Mouse (Mus musculus) kidney, embryonic 14.5 days (tissue): Measurements from ENCODE around the gene Gpx8. TPM values are rescaled to one million over a fixed set of nuclear protein-coding genes. Genes with fewer than 3 reads are reported as not detected.

ENCODE experiments used
- ATAC-seq: fragments of 200-750 bp; cut with Nextera tagmentation; 2 replicates; pipeline ENCODE4 v1.8.0; 2017; ENCODE audit warnings: moderate number of reproducible peaks, mild to moderate bottlenecking, moderate TSS enrichment, moderate library complexity; ENCODE audit not compliant: low FRiP score, low TSS enrichment
- H3K27ac ChIP-seq: fragments of 300-500 bp; sonication (generic); 2 replicates; pipeline ENCODE4 v1.5.1; 2014; ENCODE audit warnings: low read depth, mild to moderate bottlenecking, low read length, moderate library complexity, mixed read lengths
- H3K27me3 ChIP-seq: fragments of 300-500 bp; sonication (generic); 2 replicates; pipeline ENCODE4 v1.6.1; 2014; ENCODE audit warnings: mild to moderate bottlenecking, low read length; ENCODE audit not compliant: control insufficient read depth, insufficient read depth
- H3K36me3 ChIP-seq: fragments of 300-500 bp; sonication (generic); 2 replicates; pipeline ENCODE4 v1.6.1; 2014; ENCODE audit warnings: low read length, mixed read lengths; ENCODE audit not compliant: control insufficient read depth, insufficient read depth
- H3K4me1 ChIP-seq: fragments of 300-500 bp; sonication (generic); 2 replicates; pipeline ENCODE4 v1.6.1; 2014; ENCODE audit warnings: low read length, mixed read lengths; ENCODE audit not compliant: control insufficient read depth, insufficient read depth
- H3K4me2 ChIP-seq: fragments of 300-500 bp; sonication (generic); replicated peaks from 2 replicates; pipeline ENCODE4 v1.6.1; 2014; ENCODE audit warnings: low read depth, mild to moderate bottlenecking, low read length
- H3K4me3 ChIP-seq: fragments of 300-500 bp; sonication (generic); 2 replicates; pipeline ENCODE4 v1.5.1; 2014; ENCODE audit warnings: mild to moderate bottlenecking, low read length
- H3K9ac ChIP-seq: fragments of 300-500 bp; sonication (generic); 2 replicates; pipeline ENCODE4 v1.6.1; 2014; ENCODE audit warnings: low read depth, mild to moderate bottlenecking, low read length, moderate library complexity
- H3K9me3 ChIP-seq: fragments of 300-500 bp; sonication (generic); 2 replicates; pipeline ENCODE4 v1.6.1; 2016; ENCODE audit warnings: low read length; ENCODE audit not compliant: control insufficient read depth
- WGBS: fragments of 180-500 bp; shearing (Covaris S2); extraction: QIAGEN DNeasy Blood & Tissue Kit; methylation state at CpG from one replicate; pipeline ENCODE4 v1.1.7; 2014; 5-methylcytosine and 5-hydroxymethylcytosine counted together
- polyA plus RNA-seq: library from polyadenylated mRNA; unstranded; fragments of >200 nt; fragmentation: Nextera tagmentation; extraction: Ambion mirVana; gene quantifications from 2 replicates; pipeline ENCODE4 v1.2.1, GENCODE M21; 2014

Gpx8 gene
- polyA plus RNA-seq, 1 experiment from 2014 or later, result 142 TPM

DNA sequence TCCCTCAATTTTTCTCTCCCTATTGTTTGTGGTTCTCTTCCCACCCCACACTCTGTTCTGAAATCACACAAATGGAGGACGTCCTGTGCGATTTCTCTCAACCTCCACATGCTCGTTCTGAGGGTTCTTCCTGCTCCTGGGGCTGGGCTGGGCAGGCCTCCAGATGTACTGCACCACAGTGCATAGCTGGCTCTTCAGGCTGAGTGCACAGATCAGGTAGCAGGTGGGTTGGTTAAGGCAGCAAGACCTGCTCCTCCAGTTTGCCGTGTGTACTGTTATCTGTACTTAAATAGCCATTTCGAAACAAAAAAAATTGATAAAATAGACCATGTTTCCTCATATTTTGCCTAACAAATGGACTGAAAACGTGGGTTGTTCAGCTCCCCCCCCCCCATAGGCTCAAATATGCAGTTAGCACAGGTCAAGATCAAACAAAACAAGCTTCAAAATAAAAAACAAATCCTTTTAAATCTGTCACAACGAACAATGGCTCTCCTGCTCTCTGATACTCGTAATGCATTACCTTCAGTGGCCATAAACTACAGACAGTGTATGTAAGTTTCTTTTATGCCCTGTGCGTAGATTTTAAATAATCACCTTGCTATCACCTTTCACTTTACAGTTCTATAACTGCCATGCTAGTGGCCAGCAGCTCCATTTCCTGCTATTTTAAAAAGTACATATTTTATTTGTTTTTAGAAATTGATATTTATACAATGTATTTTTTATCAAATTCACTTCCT is 45.5 kb downstream of the Gpx8 start:
- ATAC-seq, result peak; percentile 82; the same call in 1 of the 2 replicates

GRCm38 (mm10) chr13:113000090-113000489 is 46.1 kb downstream of the Gpx8 start:
- Histone ChIP-seq H3K4me1 (peaks cover 6% of the 10 kb centered on the region; the same call in 1 of the 2 replicates), H3K4me3 (no peak overlapping the region), H3K9me3 (no peaks in the 10 kb centered on the region), H3K36me3 (no peaks in the 10 kb centered on the region), H3K27me3 (peaks cover 49% of the 10 kb centered on the region), H3K9ac (no peak overlapping the region), H3K27ac (no peak overlapping the region), H3K4me2 (no peak overlapping the region)
- 78% methylated on average over 3 of the region's 3 CpGs for WGBS
- ATAC-seq, result no peak

More for the DNA sequence above, 45.5 kb downstream of the Gpx8 start:
- Histone ChIP-seq H3K27ac (no peak overlapping the region), H3K27me3 (peaks cover 43% of the 10 kb centered on the region), H3K4me1 (peaks cover 6% of the 10 kb centered on the region; the same call in 1 of the 2 replicates), H3K9ac (no peak overlapping the region), H3K36me3 (no peaks in the 10 kb centered on the region), H3K9me3 (no peaks in the 10 kb centered on the region), H3K4me3 (no peak overlapping the region), H3K4me2 (no peak overlapping the region)
- 58% methylated on average over 9 of the region's 9 CpGs for WGBS

GRCm38 (mm10) chr13:112998427-112999201 is 47.6 kb downstream of the Gpx8 start:
- H3K4me3 ChIP-seq, result peak overlapping the region; percentile 43
- peak; percentile 41; the same call in 1 of the 2 replicates for ATAC-seq
- H3K4me1 ChIP-seq, result peaks cover 11% of the 10 kb centered on the region
- no peaks in the 10 kb centered on the region for H3K36me3 ChIP-seq
- no peaks in the 10 kb centered on the region for H3K9me3 ChIP-seq
- under 1% methylated on average over 46 of the region's 46 CpGs for WGBS
- H3K4me2 ChIP-seq, result peak overlapping the region; percentile 82
- peak overlapping the region; percentile 42; the same call in 1 of the 2 replicates for H3K9ac ChIP-seq
- H3K27me3 ChIP-seq, result peaks cover 63% of the 10 kb centered on the region
- no peak overlapping the region for H3K27ac ChIP-seq

GRCm38 (mm10) chr13:112997369-112997768 is 48.8 kb downstream of the Gpx8 start:
- Histone ChIP-seq H3K9me3 (no peaks in the 10 kb centered on the region), H3K27me3 (peaks cover 74% of the 10 kb centered on the region), H3K36me3 (no peaks in the 10 kb centered on the region), H3K9ac (no peak overlapping the region), H3K4me1 (peaks cover 15% of the 10 kb centered on the region), H3K4me2 (no peak overlapping the region), H3K4me3 (no peak overlapping the region), H3K27ac (no peak overlapping the region)
- 65% methylated on average over 6 of the region's 6 CpGs for WGBS
- no peak for ATAC-seq

- Histone ChIP-seq H3K27me3 (peaks cover 79% of the 10 kb centered on the region), H3K27ac (no peak overlapping the region), H3K9ac (no peak overlapping the region), H3K4me2 (no peak overlapping the region), H3K4me1 (peaks cover 15% of the 10 kb centered on the region), H3K36me3 (no peaks in the 10 kb centered on the region), H3K9me3 (no peaks in the 10 kb centered on the region), H3K4me3 (no peak overlapping the region)
- no peak for ATAC-seq
- WGBS, result 44% methylated on average over 4 of the region's 4 CpGs
These were observed 49.8 kb downstream of the Gpx8 start for GRCm38 (mm10) chr13:112996407-112996806.

GRCm38 (mm10) chr13:112994191-112994590 is 52.0 kb downstream of the Gpx8 start:
- peaks cover 90% of the 10 kb centered on the region for H3K27me3 ChIP-seq
- H3K4me3 ChIP-seq, result peak overlapping the region; percentile 40
- H3K9ac ChIP-seq, result no peak overlapping the region; the same call in 1 of the 2 replicates
- H3K27ac ChIP-seq, result no peak overlapping the region
- no peaks in the 10 kb centered on the region for H3K9me3 ChIP-seq
- ATAC-seq, result peak; percentile 32
- peak overlapping the region; percentile 78 for H3K4me2 ChIP-seq
- WGBS, result 1% methylated on average over 24 of the region's 25 CpGs
- H3K4me1 ChIP-seq, result peaks cover 20% of the 10 kb centered on the region
- no peaks in the 10 kb centered on the region for H3K36me3 ChIP-seq

GRCm38 (mm10) chr13:112993531-112994152 is 52.6 kb downstream of the Gpx8 start, which contains the start of gene Mcidas:
Gene Mcidas, plus strand, starts transcription at chr13:112993845.
- ATAC-seq, result peak; percentile 33; the same call in 1 of the 2 replicates
- whole genome bisulfite sequencing, result under 1% methylated on average over 59 of the region's 63 CpGs
- Histone ChIP-seq H3K4me2 (peak within 1 kb of the TSS; percentile 78), H3K4me3 (peak within 1 kb of the TSS; percentile 40), H3K9me3 (no peaks in the 10 kb centered on the region), H3K27ac (no peak within 1 kb of the TSS), H3K4me1 (peaks cover 19% of the 10 kb centered on the region), H3K36me3 (no peaks in the 10 kb centered on the region), H3K27me3 (peaks cover 90% of the 10 kb centered on the region), H3K9ac (peak within 1 kb of the TSS; percentile 23)
